Mouse (Mus musculus) embryo, embryonic 9.5 days (tissue): ENCODE results near the gene Scel.

Experiments
- DNase-seq: peaks from one replicate; pipeline ENCODE4 v3.0.0-alpha.2; 2017; ENCODE audit errors: extremely low spot score

Scel gene

DNA sequence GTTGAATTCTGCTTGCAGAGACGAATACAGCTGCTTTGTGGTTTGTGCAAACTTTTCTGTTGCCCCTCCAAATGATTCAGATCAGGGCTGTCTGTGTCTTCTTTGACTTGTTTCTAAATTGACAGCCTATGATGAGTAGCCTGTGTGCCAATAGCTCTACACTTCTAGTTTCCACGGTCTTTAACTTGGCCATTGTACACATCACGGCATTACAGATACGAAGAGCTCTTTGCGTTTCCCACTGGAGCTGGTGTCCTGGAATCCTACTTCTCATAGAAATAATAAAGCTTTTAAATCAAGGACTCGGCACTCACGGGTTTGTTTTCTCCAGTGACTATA, 300 bp downstream of the Scel start:
- DNase-seq: no peak

DNA sequence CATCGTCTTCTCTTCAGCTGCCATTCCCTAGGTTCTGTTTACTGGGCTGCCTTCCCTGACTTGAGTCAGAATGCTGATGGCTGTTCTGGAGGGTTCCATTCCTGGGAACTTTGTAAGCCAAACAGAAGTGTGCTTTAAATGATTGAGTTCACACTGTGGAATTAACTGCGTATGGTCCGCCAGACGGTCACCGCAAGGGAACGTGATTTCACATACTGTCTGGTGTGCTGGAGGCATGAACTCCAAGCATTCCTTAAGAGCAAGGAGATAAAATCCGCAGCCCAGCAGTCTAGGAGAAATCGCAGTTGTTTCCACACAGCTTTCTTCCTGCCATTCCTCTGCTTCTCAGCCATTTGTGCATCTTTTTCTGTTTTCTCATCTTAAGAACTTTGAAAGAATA, 2.3 kb downstream of the Scel start:
- no peak for DNase-seq

DNA sequence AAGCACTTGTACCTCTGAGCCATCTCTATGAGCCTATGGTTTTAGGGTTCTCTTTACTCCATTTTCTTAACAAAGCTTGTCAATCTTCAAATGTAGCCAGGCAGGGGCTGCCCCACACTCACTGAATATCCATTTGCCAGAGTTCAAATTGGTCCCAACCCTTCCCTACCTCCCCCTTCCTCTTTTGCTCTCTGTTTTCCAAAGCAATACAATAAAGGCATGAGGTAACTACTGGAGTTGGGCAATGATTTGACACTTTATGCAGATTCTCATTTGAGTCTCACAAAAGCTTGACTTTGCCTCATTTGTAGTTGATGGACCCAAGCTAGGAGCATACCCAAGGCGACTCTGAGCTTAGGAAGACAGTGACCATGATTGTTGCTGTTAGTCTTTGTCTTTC, 13.1 kb downstream of the Scel start:
- no peak for DNase-seq

DNA sequence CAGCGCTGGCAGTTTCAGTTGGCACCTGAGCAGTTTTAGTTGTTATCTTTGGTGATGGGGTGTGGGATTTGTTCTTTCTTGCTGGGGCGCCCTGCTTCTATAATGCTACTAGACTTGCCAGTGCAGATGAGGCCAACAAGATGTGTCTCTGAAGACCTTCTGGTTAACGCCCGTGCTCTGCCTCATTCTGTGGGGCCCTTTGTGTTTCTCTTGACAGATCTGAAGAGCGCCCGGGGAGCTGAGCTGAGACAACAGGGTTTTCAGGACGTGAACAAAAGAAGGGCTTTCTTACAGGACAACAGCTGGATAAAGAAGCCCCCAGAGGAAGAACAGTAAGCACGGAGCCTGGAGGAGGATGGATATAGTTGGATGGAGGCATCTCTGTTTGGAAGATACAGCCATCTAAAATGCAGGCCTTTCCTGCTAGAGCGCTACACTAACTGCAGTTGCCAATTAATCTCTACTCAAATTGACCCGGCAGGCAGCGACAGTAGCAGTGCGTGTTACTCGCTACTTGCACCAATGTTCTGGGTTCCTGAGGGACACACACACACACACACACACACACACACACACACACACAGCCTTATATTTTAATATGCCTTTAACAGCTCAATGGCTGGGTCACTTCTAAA, 16.7 kb downstream of the Scel start:
- DNase-seq: no peak

DNA sequence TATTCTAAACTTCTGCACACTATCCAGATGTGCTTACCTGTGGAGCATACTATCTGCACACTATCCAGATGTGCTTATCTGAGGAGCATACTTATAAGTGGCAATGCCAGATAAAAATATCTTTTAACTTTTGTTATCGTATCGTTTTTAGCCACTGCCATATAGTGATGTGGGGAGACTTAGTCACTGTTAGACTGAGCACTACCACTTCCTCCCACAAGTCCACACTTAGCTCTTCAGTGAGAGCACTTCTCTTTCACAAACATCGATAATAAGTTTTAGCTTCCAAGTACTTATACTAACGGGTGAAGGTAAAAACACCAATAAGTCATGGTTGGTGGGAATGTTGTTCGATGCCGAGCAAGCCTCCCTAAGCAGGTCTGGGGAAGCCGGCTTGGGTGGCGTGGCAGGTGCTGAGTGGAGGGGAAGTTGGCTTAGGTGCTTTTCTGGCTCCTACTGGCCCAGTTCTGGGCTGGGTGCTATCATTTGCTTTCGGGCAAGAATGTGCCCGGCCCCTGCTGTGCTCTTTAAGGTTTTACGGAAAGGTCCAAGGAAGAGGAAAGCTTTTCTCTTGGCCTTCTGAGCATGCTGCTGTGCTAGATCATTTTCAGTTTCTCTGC, 18.7 kb downstream of the Scel start:
- no peak for DNase-seq

DNA sequence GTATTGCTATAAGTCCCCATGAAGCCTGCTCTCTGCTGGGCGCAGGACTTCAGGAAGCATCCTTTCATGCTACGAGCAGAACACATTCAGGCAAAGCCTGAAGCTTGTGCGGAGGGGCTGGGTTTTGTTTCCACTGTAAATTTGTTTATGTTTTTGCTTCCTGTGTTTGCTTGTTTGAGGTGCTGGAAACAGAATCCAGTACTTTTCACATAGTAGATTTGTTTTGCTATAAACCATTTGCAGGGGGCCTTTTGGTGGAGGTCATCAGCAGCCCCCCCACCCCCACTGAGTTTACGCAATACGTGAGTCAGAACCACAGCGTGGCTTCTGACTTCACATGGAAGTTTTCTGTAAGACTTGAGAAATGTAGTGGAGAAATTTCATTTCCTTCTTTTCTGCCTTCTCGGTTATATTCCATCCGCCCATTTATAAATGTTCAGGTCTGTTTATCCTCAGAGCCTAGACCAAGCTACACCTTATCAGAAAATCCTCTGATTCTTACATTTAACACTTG, 22.4 kb downstream of the Scel start:
- no peak for DNase-seq

DNA sequence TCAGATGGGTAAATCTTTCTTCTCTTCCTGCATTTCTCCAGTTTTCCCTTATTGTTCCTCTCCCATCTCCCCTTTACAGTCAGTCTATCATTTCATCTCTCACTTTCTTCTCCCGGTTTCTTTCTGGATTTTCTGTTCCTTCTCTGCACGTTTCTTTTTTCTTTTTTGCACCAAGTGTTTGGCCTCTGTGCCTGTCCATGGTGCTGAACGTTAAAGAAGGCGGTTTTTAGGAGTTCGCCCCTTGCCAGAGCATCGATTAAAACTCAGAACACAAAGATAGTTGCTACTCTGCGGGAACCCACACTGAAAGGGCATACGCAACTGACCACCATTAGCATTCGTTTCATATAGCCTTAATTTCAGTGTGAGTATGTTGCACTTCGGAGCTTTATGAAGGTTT, 23.2 kb downstream of the Scel start:
- DNase-seq: no peak

DNA sequence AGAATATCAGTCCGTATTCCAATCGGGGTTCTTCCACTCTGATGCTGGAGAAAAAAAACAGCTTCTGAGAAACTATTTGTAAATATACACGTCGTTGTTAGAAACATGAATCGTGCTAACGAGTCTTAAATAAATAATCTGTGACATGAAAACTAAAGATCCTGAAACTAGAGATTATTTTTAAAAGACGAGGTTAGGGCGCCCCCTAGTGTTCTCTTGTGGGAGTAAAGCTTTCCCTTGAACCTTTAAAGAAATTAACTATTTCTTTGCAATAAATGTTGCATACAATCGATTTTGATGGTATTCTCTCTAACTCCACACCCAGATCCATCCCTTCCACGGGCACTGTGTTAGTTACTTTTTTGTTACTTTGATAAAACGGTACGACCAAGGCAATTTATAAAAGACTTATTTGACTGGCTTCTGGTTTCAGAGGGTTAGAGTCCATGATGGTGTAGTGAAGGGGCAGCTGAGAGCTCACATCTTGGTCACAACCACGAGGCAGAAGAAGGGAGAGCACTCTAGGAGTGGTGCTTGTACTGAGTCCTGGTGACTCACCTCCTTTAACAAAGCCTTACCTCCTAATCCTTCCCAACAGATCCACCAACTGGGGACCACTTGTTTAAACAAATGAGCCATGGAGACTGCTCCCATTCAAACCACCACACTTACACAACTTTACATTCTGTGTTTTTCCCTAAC, 24.4 kb downstream of the Scel start:
- peak; percentile 42 for DNase-seq

DNA sequence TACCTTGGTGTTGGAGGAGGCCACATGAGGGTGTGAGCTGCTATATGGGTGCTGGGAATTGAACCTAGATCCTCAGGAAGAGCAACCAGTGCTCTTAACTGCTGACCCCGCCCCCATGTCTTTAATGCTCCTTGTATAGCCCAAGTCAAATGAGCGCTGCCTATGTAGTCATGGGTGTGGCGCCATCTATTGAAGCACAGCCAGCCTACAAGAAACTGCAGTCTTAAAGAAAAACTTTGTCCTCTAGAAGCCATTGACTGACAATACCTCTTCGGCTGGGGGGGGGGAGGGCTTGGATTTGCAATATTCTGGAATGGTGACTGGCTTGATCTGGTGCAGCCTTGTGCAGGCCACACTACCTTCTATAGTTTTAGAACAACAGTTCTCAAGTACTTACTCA, 26.7 kb downstream of the Scel start:
- no peak for DNase-seq

DNA sequence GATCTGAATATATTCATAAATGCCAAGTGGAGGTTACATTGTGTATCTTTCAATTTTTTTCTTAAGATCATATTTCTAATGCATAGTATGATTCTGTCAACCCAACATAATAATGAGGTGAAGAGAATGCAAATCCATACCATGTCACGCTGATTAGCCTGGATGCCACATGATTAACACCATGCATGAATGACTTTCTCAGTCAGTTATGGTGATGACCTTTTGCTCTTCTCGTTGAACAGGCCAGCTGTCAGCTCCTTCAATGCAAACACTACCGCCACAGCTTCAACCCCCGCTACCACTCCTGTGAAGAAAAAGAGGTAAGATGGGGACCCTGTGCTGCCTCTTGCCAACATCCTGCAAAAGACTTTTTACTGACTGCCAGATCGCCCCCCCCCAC, 28.5 kb downstream of the Scel start:
- DNase-seq: no peak

DNA sequence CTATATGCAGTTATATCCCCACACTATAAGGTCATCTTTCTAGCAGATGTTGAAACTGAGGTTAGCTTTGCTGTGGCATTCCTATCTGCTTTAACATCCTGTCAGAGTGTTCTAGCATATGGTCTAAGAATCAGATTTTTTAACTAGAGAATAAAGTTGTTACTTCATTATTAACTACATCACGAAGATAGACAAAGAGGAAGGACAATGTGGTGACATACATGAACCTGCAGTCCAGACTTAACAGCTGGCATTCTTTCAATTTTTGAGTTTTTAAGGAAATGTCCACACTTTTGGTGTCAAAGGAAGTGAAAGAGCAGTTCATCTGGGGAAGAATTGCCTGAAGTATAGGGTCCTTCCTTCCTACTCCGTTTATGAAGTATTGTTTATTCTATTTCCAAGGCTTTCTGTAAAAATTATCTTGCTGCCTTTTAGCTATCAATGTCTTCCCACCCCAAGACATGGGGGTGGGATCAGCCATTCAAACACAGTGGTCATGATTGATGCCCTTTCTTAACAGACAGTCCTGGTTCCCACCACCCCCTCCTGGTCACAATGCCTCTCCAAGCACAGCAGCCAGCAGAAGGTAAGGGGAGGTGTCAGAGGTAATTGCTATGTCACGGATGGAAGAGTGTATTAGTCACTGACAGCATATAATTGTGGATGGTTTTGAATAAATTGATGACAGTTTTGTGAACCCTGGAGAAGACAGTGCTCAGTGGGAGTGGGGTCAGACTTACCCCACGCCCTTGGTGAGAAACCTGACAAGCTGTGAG, 30.4 kb downstream of the Scel start:
- DNase-seq: no peak

DNA sequence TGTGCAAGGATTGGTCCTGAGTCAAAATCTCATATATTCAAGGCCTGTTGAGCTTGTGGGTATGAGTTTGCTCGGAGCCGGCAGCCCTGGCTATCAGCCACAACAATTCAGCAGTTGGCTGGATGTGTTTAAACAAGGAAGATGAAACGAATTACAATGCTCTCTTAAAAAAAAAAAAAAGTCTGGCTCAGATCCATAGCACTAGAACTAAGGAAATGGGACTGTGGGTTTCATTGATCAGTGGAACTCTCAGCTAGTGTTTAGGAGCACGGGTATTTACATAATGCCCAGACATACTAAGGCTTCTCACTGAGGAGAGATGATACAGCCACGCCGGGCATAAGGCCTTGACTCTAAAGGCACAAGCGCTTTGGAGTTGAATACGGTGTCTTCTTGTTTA, 32.6 kb downstream of the Scel start:
- no peak for DNase-seq

DNA sequence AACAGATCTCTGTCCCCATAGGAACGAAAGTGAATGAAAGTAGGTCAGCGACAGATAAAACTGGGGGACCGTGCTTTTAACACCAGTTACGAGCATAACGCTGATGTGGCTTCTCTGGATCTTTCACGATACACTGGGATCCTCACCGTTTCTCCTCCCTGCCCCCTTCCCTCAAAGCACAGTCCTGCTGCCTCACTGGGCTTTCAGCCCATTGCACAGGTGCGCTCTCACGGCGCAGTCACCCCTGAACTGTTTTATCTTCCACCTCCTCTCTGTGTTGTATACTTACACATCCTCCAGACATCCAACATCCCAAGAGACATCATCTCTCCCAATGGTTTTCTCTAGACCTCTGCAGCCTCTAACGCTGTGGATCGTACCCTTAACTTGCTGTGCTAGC, 33.1 kb downstream of the Scel start:
- no peak for DNase-seq

DNA sequence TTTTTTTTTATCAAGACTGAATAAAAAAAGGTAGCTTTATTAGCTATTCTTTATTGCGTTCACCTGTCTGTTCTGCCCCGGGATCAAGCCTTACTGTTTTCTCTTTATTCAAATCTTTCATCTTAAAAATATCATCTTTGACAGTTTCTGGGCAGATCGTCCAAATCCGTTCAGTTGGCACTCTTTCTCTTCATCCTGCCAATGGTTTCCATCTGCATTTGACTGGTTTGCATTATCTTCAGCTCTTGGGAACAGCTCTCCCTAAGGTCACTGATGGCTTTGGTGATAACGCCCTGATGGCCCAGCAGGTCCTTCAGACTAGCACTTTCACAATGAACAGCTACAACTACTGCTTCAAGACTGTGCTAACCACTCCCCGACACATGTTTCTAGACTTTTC, 35.1 kb downstream of the Scel start:
- no peak for DNase-seq

DNA sequence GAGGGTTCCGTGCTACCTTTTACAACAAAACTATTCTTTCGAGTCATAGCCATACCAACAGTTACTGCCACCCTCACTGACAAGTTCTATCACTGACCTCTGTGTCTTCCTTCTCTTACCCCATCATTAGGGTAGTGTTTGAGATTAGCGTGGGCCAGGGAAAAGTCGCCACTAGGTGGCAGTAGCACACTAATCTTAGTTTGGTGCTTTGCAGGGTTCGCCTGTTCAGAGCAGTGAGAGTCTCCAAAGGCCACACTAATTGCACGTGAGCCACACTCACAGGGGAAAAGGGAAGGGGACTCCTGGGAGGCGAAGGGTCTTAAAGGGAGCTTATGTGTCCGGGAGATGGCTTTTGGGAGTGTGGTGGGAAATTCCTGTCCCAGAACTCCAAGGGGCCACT, 37.3 kb downstream of the Scel start:
- DNase-seq: peak; percentile 81

DNA sequence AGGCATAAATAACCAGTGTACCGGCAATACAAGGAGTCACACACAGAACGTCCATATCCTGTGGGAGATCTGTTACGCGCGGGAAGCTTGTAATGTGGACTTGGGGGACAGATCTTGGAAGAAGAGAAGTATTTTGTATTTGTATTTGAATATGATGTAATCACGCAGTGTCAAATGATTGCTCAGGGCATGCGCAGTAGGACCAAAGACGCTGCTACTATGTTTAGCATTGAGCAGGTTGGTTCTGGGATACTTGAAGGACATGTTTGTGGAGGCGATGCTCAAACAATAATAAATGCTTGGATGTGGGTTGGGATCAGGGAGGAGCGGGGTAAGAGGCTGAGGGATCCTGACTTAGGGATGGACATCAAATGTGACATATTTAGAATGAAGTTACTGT, 37.8 kb downstream of the Scel start:
- DNase-seq: no peak

DNA sequence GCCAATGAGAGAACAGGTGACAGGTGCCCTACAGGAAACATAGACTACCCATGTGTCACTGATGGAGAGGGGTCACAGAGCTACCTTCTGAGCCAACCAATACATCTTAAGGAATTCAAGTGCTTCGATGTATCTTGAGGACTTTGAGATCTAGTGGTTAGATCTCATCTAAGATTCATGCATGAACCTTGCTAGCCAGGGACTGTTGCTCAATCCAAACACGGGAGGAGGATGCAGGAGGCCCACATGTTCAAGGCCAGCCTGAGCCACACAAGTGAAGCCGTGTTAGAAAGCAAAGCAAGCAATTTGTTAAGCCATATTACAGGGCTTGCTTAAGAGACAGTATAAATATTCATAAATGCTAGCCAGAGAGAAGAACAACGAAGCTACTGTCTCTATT, 38.8 kb downstream of the Scel start:
- DNase-seq: no peak

DNA sequence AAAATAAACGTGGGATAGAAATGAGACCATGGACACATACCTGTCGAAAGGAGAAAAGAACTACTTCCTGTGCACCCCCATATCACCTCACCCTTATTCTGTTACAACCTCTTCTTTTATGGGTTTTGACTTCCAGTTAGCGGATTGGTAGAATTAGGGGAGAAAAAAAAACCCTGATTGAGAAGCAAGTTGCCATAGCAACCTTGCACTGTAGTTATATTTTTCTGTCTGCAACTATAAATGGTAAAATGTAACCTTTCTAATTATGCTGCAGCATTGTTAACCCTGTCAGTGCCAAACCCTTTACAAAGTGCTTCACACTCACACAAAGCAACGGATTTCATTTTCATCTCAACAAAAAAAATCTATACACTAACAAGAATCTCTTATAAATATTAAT, 39.2 kb downstream of the Scel start:
- no peak for DNase-seq

DNA sequence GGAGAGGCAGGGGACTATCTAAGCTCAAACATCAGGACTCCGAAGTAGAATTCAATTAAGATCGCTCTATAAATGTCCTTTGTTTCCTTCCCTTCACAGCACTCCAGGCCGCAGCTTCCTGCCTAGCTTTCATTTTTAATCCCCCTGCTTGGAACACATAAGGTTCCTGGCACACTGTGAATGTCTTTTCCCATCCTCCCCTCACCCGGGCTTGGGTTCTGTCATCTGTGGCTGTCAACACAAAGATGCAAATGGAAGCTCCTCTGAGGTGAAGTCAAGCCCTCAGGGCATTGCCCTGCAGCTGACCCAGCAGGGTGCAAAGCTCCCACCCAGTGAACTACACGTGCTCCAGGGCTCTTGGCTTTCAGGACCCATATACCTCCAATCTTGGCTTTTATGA, 43.5 kb downstream of the Scel start:
- no peak for DNase-seq

DNA sequence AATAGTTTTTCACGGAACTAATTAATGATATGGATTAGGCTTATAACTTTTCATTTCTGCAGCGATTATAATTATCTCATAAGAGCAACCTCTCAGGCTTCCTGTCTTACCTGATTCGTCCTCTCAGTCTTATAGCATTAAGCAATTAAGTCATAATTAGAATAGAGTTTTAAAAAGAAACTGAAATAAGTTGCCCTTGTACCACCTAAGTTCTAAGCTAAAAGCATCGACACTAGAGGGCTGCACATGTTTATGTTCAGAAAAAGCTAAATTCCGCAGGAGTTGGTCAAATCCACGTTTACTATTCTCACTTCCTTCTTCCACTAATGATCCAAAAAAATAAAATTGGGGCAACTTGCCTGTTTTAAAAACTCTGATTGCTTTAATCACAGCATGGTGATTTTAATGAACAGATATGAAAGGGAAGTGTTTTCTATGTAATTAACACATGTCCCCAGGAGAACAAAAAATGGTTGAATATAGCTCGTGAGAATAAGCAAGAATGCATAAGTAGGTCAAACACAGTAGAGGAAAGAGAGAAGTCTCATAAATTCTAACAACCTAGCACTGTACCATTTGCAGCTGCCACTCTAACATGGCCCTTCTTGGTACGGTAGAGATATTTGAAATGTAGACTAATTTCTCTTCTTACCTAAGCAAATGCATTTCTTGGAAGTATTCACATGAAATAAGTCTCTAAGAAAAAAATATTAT, 48.4 kb downstream of the Scel start:
- no peak for DNase-seq

DNA sequence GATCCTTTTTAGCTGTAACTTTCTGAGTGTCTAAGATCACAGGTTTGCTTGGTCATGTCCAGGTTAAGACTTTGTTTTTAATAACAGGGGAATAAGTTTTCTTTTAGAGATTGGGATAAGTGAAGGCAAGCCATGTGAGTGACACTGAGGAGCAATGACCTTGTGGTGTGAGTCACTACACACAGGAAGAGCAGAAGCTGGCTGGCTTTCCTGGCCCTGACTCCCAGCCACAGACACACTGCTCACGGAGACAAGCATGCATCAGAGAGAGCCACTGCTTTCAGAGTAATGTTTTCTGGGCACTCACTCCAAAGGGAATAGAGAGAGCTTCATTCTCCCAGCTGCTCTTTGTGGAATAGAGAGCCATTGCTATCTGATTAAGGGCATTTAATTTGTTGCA, 54.8 kb downstream of the Scel start:
- DNase-seq: no peak

DNA sequence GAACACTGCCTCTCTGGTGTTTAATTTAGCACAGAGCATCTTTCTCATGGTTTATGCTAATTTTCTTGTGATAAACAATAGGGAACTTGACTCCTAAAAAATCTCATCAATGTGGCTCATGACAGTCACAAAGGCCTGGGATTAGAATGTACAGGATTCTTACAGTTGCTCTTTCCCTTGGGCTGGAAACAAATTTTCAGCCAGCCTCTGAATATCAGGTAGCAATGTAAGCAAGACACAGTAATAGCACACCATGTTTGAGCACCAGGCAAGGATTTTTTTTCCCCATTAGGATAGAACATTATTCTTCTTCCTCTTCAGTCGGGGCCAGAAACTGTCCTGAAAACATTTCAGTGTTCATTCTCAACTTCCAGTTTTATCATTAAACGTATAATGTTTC, 55.3 kb downstream of the Scel start:
- DNase-seq: no peak
